Mouse (Mus musculus) kidney, embryonic 15.5 days (tissue): ENCODE data around the gene Hmgcs2. TPM values are rescaled to one million over a fixed set of nuclear protein-coding genes. Genes with fewer than 3 reads are reported as not detected.

Experiments used
- ATAC-seq: fragments of 200-750 bp; cut with Nextera tagmentation; replicated peaks from 2 replicates; pipeline ENCODE4 v1.8.0; 2017; ENCODE audit warnings: moderate TSS enrichment; ENCODE audit not compliant: low FRiP score
- H3K27ac ChIP-seq: fragments of 300-500 bp; sonication (generic); 2 replicates; pipeline ENCODE4 v1.5.1; 2015; ENCODE audit warnings: mild to moderate bottlenecking, inconsistent platforms
- H3K27me3 ChIP-seq: fragments of 300-500 bp; sonication (generic); 2 replicates; pipeline ENCODE4 v1.6.1; 2015; ENCODE audit warnings: inconsistent platforms
- H3K36me3 ChIP-seq: fragments of 300-500 bp; sonication (generic); 2 replicates; pipeline ENCODE4 v1.6.1; 2015; ENCODE audit warnings: inconsistent platforms
- H3K4me1 ChIP-seq: fragments of 300-500 bp; sonication (generic); 2 replicates; pipeline ENCODE4 v1.6.1; 2015; ENCODE audit warnings: inconsistent platforms
- H3K4me2 ChIP-seq: fragments of 300-500 bp; sonication (generic); 2 replicates; pipeline ENCODE4 v1.6.1; 2015; ENCODE audit warnings: moderate library complexity, mild to moderate bottlenecking, inconsistent platforms
- H3K4me3 ChIP-seq: fragments of 300-500 bp; sonication (generic); replicated peaks from 2 replicates; pipeline ENCODE4 v1.5.1; 2015; ENCODE audit warnings: mild to moderate bottlenecking, inconsistent platforms
- H3K9ac ChIP-seq: fragments of 300-500 bp; sonication (generic); 2 replicates; pipeline ENCODE4 v1.6.1; 2015; ENCODE audit warnings: mild to moderate bottlenecking, inconsistent platforms
- H3K9me3 ChIP-seq: fragments of 300-500 bp; sonication (generic); replicated peaks from 2 replicates; pipeline ENCODE4 v1.6.1; 2016; ENCODE audit warnings: inconsistent platforms
- WGBS: fragments of 180-500 bp; shearing (Covaris S2); methylation state at CpG from one replicate; pipeline ENCODE4 v1.1.7; 2015; ENCODE audit warnings: mixed read lengths; 5-methylcytosine and 5-hydroxymethylcytosine counted together
- polyA plus RNA-seq: library from polyadenylated mRNA; unstranded; fragments of >200 nt; fragmentation: Nextera tagmentation; extraction: Ambion mirVana; gene quantifications from 2 replicates; pipeline ENCODE4 v1.2.1, GENCODE M21; 2015

The Hmgcs2 gene
- polyA plus RNA-seq = 8.2 and 12.7 TPM in 2 replicates

DNA sequence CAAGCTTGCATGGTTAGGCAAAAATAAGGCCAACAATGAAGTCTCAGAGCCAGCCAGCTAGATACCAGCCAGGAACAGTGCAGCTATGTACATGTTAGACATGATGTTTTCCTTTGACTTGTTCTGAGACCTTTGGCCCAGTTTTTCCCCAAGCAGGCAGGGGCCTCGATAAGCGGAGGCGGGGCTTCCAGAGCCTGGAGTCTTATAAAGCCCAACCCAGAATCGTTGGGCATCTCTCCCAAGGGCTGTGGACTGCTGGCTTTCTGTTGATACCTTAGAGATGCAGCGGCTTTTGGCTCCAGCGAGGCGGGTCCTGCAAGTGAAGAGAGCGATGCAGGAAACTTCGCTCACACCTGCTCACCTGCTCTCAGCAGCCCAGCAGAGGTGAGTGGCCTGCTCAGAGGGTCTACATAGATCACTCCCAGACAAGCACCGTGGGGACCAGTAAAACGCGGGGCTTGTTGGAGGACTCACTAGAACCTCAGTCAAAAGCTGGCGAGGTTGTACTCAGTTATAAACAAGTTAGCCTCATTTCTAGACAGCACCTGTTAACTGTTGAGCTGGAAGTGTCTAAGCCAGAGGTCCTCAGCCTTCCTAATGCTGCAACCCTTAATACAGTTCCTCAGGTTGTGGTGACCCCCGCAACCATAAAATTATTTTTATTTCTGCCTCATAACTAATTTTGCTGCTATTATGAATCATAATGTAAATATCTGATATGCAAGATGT, at the start of gene Hmgcs2:
TSS of gene Hmgcs2 (plus strand) at position 232 of the 729 bp plus-strand sequence.
- Histone ChIP-seq H3K4me3 (peak within 1 kb of the TSS; percentile 10), H3K4me2 (peak within 1 kb of the TSS; percentile 48), H3K27ac (no peak within 1 kb of the TSS), H3K4me1 (peaks cover 14% of the 10 kb centered on the region), H3K9me3 (no peaks in the 10 kb centered on the region), H3K27me3 (no peaks in the 10 kb centered on the region), H3K36me3 (no peaks in the 10 kb centered on the region), H3K9ac (no peak within 1 kb of the TSS)
- peak; percentile 77; the same call in 1 of the 2 replicates for ATAC-seq
- 62% methylated on average over 14 of the region's 14 CpGs for WGBS

DNA sequence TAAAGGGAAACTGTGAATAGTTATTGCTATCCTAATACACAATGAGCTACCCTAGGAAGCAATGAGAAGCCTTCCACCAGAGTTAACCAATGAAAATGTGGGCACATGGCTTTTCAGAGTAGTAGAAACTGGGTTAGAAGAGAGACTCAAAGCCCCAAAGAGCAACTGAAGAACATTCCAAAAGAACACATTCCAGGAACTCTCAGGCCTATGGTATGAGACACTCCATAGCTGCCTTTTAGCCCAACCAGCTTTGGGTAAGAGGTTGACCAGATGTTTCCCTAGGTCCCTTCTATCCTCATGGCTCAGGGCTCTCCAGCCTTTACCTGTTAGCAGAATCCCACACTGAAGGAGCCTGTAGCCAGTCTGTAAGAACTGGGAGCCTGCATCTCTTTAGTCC, 46.7 kb upstream of the Hmgcs2 start:
- H3K9ac ChIP-seq = no peak overlapping the region
- no peaks in the 10 kb centered on the region for H3K36me3 ChIP-seq
- no peak for ATAC-seq

DNA sequence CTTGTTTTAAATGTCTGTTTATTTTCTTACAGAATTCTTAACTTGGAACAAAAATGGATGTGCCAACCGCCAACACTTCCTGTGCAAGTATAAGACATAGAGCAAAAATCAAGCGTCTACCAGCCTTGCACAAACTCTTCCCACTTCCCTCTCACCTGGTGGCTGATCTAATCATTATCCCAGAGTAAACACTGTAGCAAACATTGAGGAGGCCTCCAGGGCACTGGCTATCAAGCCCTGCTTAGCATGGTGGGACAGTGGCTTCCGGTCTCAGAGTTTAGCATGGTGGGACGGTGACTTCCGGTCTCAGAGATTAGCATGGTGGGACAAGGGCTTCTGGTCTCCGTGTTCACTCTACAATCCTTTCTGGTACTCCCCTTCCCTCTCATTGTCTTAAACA, 44.0 kb upstream of the Hmgcs2 start:
- peaks cover 14% of the 10 kb centered on the region for H3K4me1 ChIP-seq
- no peak overlapping the region for H3K4me3 ChIP-seq
- H3K27me3 ChIP-seq = no peaks in the 10 kb centered on the region
- WGBS = 82% methylated on average over 6 of the region's 6 CpGs
- no peak for ATAC-seq
- no peaks in the 10 kb centered on the region for H3K9me3 ChIP-seq
- H3K4me2 ChIP-seq = no peak overlapping the region
- H3K9ac ChIP-seq = no peak overlapping the region
- H3K36me3 ChIP-seq = no peaks in the 10 kb centered on the region
- H3K27ac ChIP-seq = no peak overlapping the region

More for the DNA sequence above, 46.7 kb upstream of the Hmgcs2 start:
- Histone ChIP-seq H3K4me1 (peaks cover 14% of the 10 kb centered on the region), H3K9me3 (no peaks in the 10 kb centered on the region), H3K4me2 (no peak overlapping the region), H3K27me3 (peaks cover 1% of the 10 kb centered on the region; the same call in 1 of the 2 replicates), H3K27ac (no peak overlapping the region), H3K4me3 (no peak overlapping the region)

DNA sequence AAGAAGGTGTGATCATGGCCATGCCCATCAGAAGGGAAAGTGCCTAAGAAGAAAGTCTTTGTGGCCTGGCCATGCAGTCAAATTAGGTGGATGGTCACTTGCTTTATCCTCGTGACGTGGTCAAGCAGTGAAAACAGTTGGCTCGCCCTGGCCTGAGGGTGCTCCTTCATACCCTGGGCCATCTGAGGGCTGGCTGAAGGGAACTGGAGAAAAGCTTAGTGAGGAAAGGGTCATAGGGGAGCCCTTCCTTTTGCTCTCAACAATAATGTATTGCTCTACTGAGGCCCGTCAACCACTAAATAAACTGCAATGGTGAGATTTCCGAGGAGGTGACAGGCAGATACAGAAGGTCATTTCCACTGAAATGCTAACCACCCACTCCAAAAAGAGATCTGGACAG, 43.0 kb upstream of the Hmgcs2 start:
- ATAC-seq = no peak; the same call in 1 of the 2 replicates
- Histone ChIP-seq H3K9me3 (no peaks in the 10 kb centered on the region), H3K9ac (no peak overlapping the region), H3K27me3 (no peaks in the 10 kb centered on the region), H3K36me3 (no peaks in the 10 kb centered on the region), H3K4me1 (peaks cover 14% of the 10 kb centered on the region), H3K4me2 (no peak overlapping the region), H3K27ac (no peak overlapping the region), H3K4me3 (no peak overlapping the region)
- 32% methylated on average over 5 of the region's 5 CpGs for WGBS

DNA sequence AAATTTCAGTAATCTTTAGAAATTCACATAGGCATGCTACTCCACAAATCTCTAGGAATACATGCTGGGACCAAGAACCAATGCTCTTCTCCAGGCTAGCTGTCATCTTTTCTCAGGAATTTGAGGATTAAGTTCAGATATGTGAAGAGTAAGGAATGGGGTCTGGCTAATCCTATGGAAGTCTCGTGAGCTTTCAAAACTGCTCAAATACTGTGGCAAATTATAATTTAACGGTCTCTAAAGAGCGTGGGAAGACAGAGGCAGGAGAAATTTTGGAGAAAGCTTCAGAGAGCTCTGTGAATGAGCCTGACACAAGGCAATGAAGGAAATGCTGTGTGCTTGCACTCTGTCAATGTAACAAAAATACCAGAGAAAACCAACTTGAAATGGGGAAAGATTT, 42.1 kb upstream of the Hmgcs2 start:
- Histone ChIP-seq H3K4me3 (no peak overlapping the region), H3K9me3 (no peaks in the 10 kb centered on the region), H3K4me1 (peaks cover 14% of the 10 kb centered on the region), H3K4me2 (no peak overlapping the region), H3K27me3 (no peaks in the 10 kb centered on the region), H3K36me3 (no peaks in the 10 kb centered on the region), H3K9ac (no peak overlapping the region), H3K27ac (no peak overlapping the region)
- no peak for ATAC-seq
- 90% methylated on average over 3 of the region's 3 CpGs for WGBS

DNA sequence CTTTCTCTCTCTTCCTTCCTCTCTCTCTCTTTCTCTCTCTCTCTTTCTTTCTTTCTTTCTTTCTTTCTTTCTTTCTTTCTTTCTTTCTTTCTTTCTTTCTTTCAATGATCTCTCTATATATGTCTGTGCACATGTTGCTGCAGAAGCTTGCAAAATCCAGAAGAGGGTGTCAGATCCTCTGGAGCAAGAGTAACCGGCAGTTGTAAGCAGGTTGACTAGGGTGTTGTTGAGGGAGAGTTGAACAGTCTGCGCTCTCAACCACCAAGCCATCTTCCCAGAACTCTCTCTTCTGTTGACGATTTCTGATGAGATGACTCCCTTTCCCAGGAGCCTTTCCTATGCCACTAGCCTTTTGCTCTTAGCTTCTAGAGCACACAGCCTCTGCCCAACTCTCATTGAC, 38.2 kb upstream of the Hmgcs2 start:
- H3K4me1 ChIP-seq = peaks cover 16% of the 10 kb centered on the region
- 88% methylated on average over 3 of the region's 3 CpGs for WGBS
- no peak for ATAC-seq

DNA sequence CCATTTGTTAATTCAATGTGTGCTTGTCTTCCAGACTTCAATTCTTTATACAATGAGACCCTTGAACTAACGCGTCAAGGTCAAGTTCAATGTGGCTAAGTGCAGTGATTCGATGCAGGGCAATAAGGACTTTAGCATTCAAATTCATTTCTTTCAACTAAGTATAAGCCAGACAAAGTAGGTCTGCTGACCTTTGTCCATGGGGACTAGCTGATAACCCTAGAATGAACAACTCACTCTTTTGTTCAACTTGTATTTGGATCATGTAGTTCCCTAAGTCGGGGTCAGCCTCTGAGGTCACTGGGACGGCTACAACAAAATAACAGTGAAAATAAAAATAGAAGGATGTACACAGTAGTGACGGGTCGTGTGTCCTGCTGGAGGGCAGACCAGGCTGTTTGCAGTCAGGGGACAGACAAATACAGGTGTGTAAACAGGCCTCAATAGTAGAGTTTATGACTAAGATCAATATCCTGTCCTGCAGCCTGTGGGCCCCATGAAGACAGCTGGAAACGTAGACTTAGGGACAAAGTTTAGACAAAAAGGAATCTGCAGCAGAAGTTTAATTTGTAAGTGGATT, 37.7 kb upstream of the Hmgcs2 start:
- Histone ChIP-seq H3K27ac (no peak overlapping the region), H3K27me3 (no peaks in the 10 kb centered on the region), H3K36me3 (no peaks in the 10 kb centered on the region), H3K9me3 (no peaks in the 10 kb centered on the region), H3K4me3 (no peak overlapping the region), H3K4me2 (no peak overlapping the region), H3K4me1 (peaks cover 11% of the 10 kb centered on the region; the same call in 1 of the 2 replicates), H3K9ac (no peak overlapping the region)
- no peak for ATAC-seq
- WGBS = 67% methylated on average over 8 of the region's 8 CpGs

More for the DNA sequence above, 38.2 kb upstream of the Hmgcs2 start:
- no peak overlapping the region for H3K27ac ChIP-seq
- no peak overlapping the region for H3K4me2 ChIP-seq
- no peaks in the 10 kb centered on the region for H3K36me3 ChIP-seq
- H3K9ac ChIP-seq = no peak overlapping the region
- H3K27me3 ChIP-seq = no peaks in the 10 kb centered on the region
- no peaks in the 10 kb centered on the region for H3K9me3 ChIP-seq
- no peak overlapping the region for H3K4me3 ChIP-seq

DNA sequence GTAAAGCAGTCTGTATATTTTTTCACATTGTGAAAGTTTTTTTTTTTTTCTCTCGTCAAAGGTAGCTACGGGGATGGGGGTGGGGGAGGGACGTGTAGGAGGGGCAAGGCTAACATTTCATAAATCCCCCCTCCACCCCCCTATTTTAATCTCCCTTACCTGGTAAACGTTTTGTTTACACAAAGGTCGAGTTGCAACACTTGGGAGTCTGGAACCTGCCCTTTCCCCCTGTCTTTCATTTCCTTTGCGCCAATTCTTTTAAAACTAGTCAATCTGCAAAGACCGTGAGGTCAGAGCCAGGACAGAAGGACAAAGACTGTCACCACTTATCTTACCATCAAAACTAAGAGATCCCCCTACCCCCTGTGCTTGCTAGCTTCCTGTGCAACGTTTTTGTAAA, 34.3 kb upstream of the Hmgcs2 start:
- peaks cover 11% of the 10 kb centered on the region; the same call in 1 of the 2 replicates for H3K4me1 ChIP-seq
- H3K27me3 ChIP-seq = no peaks in the 10 kb centered on the region
- H3K27ac ChIP-seq = no peak overlapping the region
- no peaks in the 10 kb centered on the region for H3K36me3 ChIP-seq
- no peak overlapping the region for H3K9ac ChIP-seq
- H3K4me2 ChIP-seq = no peak overlapping the region
- 19% methylated on average over 8 of the region's 8 CpGs for WGBS
- ATAC-seq = no peak
- H3K9me3 ChIP-seq = no peaks in the 10 kb centered on the region
- no peak overlapping the region for H3K4me3 ChIP-seq

DNA sequence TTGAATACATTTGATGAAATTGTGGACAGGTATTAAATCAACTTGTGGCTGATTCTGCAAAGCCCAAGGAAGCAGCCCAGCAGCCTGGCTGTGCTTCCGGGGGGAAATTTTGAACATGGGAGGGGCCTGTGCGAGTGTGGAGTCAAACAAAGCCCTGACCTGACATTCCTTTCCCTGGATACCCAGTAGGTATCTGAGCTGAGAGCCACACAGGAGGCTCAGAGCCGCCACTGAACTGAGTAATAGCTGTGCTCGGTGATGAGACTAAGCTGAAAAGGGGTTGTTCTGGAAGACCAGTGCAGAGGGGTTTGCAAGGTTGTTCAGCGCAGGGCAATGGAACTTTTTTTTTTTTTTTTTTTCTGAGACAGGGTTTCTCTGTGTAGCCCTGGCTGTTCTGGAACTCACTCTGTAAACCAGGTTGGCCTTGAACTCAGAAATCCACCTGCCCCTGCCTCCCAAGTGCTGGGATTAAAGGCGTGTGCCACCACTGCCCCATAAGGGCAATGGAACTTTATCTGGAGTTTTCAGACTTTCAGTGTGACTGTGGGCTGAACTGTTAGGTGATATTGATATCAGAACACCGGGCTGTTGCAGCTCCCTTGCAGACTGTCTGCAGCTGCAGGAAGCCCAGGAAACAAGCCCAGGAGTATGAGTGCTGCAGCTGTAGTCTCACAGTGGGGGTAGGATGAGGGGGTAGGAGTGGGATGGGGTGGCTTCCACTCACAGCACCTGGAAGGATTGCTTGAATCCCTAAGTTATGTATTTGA, 33.1 kb upstream of the Hmgcs2 start:
- no peak overlapping the region for H3K9ac ChIP-seq
- no peaks in the 10 kb centered on the region for H3K9me3 ChIP-seq
- H3K36me3 ChIP-seq = no peaks in the 10 kb centered on the region
- no peaks in the 10 kb centered on the region for H3K27me3 ChIP-seq
- no peak for ATAC-seq
- 56% methylated on average over 7 of the region's 7 CpGs for WGBS
- H3K27ac ChIP-seq = no peak overlapping the region
- H3K4me2 ChIP-seq = no peak overlapping the region
- no peak overlapping the region for H3K4me3 ChIP-seq
- peaks cover 11% of the 10 kb centered on the region; the same call in 1 of the 2 replicates for H3K4me1 ChIP-seq

DNA sequence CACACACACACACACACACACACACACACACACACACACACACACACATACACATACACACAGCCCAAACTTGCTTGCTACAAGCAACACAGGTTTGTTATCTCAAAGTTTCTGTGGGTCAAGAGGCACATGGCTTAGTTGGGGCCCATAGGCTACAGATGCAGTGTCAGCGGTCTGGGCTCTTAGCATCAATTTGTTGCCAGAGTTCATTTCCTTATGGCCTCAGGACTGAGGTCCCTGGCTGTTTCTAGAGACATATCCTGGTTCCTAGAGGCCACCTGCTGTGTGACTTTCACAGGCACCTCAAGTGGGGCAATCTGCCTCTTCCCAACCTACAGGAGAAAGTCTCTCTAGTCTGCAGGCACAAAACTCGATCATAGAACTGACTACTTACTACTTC, 30.9 kb upstream of the Hmgcs2 start:
- H3K9me3 ChIP-seq = peaks cover 9% of the 10 kb centered on the region
- ATAC-seq = no peak
- peaks cover 11% of the 10 kb centered on the region; the same call in 1 of the 2 replicates for H3K4me1 ChIP-seq
- no peaks in the 10 kb centered on the region for H3K36me3 ChIP-seq
- no peaks in the 10 kb centered on the region for H3K27me3 ChIP-seq
- H3K27ac ChIP-seq = no peak overlapping the region
- WGBS = 89% methylated on average over 2 of the region's 2 CpGs
- H3K4me2 ChIP-seq = no peak overlapping the region
- H3K9ac ChIP-seq = no peak overlapping the region
- H3K4me3 ChIP-seq = no peak overlapping the region

DNA sequence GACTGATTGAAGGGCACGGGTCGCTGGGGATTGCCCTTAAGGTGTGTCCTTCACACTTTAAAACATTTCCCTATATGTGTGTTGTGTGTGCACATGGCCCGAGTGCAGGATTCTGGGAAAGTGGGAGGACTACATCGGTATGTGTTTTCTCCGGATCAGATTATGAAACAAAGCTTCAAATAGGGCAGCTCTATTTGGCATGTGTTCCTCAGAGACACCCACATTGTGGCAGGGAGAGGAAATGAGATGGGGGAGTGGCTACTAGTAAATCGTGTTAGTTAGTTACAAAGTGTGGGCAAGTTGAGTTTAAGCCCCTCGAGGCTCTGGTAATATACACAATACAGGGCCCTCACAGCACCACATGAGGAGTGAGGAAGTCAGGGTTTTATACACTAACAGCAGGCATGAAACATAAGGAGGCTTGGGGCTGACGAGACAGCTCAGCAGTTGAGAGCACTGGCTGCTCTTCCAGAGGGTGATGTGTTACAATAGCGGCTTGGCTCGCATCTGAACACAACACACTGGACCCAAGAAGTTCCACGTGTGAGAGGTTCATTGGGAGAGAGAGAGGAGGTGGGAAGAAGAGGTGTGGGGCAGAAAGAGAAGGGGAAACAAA, 30.3 kb upstream of the Hmgcs2 start:
- H3K27ac ChIP-seq = no peak overlapping the region
- H3K9me3 ChIP-seq = peaks cover 9% of the 10 kb centered on the region
- no peak for ATAC-seq
- 75% methylated on average over 11 of the region's 11 CpGs for WGBS
- H3K27me3 ChIP-seq = no peaks in the 10 kb centered on the region
- H3K4me2 ChIP-seq = no peak overlapping the region
- H3K36me3 ChIP-seq = no peaks in the 10 kb centered on the region
- no peak overlapping the region for H3K9ac ChIP-seq
- H3K4me3 ChIP-seq = no peak overlapping the region
- H3K4me1 ChIP-seq = peaks cover 11% of the 10 kb centered on the region; the same call in 1 of the 2 replicates

DNA sequence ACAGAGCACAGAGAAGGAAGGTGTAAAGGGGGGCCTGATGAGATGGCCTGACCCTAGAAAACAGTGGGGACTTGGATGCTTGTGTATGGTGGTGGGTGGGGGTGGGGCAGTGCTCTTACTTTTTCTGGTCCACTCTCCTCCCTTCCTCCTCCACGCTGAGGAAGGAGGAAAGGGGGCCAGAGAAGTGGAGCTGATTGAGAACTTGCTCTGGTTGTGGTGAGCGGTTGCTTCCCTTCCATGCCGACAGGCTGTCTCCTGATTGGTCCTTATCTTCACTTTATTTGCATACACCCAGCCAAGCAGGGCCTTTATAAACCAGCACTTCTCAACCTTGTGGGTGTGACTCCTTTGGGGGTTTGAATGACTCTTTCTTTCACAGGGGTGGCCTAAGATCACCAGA, 26.2 kb upstream of the Hmgcs2 start:
- Histone ChIP-seq H3K36me3 (no peaks in the 10 kb centered on the region), H3K4me2 (no peak overlapping the region), H3K4me1 (peaks cover under 1% of the 10 kb centered on the region; the same call in 1 of the 2 replicates), H3K9me3 (peaks cover 9% of the 10 kb centered on the region), H3K27ac (no peak overlapping the region; the same call in 1 of the 2 replicates), H3K4me3 (no peak overlapping the region), H3K9ac (no peak overlapping the region), H3K27me3 (no peaks in the 10 kb centered on the region)
- 97% methylated on average over 3 of the region's 3 CpGs for WGBS
- ATAC-seq = no peak
